Mouse (Mus musculus) liver (tissue): Measurements from ENCODE around the gene Cap1.
A peak's percentile ranks its signal among the peaks of the same experiment; 100 is the strongest.

Experiments
- DNase-seq: peaks from one replicate; pipeline ENCODE4 v3.0.0-alpha.2; 2020; ENCODE audit warnings: mixed read lengths

Cap1 gene

DNA sequence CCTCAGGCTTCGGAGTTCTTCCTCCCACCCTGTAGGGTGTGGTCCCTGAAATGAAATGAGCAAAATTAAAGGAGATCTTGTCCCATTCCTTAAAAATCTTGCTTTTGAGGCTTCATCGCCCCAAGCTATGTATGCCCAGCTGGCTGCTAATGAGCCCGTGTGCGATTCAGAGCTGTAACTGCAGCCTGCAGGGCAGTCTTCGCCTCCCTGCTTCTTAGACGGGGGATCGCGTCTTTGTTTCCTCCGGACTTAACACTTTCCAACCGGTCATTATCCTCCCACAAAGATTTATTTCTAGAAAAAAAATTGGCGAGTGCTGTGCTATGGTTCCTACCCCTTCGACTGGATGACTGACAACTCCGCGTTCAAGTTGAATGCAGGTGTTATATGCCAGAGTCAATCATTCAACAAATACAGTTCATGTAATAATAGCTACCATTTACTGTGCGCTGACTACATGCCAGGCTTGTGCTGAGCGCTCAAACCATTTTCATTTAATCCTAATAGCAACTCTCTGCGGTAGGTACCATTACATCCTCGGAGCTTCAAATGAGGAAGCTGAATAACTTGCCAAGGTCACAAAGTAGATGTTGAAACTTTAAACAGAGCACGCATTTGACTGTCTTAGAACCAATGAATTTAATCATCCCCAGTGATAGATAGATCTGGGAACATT is 861 bp upstream of the Cap1 start:
- DNase-seq: no peak

DNA sequence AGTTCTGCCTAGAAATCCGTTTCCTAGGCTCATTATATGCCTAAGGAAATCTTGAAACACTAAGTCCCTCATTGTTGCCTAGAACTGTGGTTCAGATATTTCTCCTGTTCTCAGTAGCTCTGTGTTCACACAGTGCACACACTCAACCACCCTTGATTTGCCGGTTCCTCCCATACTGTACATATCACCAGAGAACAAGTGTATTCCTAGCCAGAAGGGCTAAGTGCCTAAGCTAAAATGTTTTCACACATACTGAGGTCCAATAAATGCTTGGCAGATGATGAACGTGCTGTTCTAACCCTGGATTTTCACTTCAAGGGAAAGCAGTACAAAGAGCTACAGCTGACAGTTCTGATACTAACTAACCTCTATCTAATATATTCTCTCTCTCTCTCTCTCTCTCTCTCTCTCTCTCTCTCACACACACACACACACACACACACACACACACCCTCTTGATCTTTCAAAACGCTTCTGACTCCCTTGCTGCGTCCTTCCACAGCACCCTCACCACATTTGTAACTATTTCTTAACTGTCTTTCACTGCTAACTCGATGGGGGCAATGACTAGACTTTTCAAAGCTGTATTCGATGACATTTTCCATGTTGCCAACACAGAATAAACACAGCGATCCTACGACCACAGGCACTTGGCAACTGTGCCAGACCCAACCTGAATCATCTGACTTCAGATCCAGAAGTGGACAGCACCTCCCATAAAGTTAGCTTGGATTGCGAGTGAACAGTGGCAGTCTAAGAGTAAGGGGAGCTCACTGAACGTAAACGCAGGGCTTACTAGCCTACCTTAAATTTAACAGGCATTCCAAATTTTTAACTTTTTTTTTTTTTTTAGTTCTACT is 1.1 kb downstream of the Cap1 start:
- DNase-seq: peak; percentile 8

DNA sequence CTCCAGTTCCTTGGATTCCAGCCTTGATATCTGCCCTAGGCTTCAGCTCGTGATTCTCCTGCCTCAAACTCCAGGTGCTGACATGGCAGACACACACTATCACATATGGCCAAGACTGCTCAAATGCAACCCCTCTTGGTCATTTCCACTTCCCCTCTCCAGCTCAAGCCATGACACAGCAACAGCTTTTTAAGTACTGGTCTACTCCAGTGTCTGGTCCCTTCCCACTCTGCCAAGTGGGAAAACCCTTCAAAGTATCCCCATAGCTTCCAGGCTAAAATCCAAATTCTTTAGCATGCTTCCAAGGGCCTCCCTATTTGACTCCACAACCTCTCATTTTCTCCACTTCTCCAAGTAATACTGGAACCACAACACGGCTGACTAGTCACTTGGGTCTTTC is 1.8 kb downstream of the Cap1 start:
- DNase-seq: no peak

DNA sequence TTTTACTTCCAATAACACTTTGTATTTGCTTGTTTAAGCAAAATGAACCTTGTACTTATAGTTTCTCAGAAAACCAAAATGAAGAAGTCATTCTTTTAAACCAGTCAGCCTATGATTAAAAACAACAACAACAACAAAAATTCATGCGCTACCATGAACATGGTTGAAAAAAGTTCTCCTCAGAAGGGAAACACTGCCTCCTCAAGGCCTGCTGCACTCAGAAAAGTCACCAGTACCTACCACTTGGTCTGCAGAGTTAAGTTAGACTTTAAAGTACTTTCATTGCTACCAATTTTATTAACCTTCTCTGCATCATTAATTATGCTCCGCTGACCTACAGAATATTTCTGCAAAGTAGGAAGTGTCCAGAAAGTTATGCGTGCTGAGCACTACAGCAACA is 2.6 kb downstream of the Cap1 start:
- no peak for DNase-seq

DNA sequence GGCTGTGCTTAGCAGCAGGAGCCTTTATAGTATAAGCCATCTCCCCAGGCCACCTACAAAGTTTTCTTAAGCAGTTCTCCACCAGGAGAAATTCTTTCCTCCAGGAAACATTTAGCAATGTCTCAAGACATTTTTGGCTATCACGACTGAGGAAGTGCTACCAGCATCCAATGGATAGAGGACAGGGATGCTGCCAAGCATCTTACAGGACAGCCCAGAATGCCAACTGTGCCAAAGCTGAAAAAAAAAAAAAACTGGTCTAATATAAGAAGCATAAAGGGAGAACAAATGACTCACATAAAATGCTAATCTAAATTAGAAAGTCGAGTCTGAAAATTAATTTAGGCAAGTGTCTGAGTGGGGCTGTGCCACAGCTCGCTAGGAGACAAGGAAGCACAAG is 3.3 kb downstream of the Cap1 start:
- no peak for DNase-seq

DNA sequence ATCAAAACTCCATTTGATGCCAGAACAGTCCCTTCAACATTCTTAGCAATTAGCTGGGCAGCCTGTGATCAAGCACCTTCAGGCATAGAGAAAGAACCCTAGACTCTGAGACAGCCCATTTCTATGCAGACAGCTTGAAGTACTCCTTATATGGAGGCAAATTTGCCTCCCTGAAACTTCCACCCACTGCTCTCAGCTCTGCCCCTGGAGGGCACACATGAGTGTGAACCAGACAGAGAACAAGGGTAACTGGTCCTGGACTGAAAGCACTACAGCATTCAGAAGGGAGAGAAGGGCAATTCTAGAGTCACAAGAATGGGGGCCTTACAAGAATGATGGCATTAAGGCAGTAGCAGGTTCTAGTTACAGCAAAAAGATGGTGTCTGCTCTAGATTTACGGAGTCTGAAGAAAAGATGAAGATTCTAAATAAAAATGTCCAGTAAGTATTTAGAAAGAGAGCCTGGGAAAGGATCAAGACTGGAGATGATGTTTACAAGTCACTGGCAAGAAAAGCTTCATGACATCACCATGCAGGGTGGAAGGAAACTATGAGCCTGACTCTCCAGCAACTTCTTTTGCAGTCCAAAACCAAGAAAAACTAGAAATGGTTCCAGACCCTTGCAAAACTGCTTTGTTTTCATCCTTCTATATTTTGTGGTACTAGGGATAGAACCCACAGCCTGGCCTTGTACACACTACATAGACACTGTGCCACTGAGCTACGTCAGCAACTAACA is 7.4 kb downstream of the Cap1 start:
- DNase-seq: no peak

DNA sequence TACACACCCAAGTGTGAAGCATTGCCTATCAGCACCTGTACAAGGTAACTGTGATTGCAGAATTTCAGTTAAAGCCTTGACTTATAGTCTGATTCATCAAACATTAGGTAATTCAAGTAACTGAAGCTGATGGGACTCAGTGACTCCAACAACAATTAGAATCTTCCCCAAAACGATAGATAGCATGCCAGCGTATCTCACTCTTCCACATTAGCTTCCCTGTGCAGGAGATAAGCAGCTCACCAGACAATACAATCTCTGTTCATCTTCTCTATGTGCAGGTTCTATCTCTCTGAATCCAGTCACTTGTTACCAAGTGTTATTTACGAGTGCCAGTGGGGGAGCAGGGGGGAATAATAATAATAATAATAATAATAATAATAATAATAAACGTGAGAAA is 12.3 kb downstream of the Cap1 start:
- no peak for DNase-seq

DNA sequence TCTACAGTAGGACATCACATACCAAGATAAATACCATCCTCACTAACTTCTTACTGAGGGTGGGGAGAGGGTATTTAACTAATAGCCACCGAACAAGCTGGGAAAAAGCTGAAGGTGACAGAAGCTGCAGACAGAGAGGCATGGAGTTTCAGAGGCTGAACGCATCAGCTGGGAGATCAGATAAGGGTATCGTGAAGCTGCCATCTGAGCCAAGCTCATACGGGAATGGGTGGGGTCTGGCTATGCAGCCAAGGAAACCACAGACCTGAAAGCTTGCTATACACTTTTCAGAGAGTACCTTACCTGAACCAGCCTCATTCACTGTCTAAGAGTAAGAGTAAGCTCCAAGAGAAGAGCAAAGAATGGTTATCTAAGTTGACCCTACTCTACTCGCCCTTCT is 12.9 kb downstream of the Cap1 start:
- peak; percentile 51 for DNase-seq

DNA sequence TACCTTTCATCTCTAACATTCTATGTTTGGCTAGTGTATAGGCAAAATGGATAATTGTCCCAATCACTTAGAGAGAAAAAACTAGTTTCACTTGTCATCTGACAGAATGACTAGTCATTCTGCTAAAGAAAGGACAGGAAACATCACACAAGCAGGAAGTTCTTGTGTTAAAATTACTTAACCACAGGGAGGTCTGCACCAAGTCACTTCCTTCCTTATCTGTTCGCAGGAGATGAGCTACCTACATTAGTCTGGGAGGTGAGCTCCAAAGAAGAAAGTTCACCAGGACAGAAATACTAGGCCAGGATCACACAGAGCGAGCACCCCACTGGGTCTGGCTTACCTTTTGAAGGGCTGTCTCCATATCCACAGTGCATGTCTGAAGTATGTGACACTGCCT is 13.9 kb downstream of the Cap1 start:
- no peak for DNase-seq

DNA sequence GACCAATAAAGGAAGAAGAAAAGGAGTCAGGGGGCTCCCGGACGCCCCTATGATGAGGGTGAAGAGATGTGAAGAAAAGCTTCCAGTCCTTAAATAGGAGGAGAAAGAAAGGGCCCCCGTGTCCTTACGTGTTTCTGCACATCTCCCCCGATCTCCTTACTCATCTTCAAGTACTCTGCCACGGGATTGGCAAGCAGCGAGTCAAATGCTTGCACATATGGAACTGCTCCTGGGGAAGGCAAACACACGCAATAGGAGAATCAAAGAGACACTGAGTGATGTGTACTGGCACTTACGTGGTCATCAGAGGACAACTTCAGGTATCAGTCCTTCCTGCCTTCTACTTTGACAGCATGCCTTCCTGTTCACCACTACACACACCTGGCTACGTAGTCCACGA is 14.6 kb downstream of the Cap1 start:
- DNase-seq: no peak

DNA sequence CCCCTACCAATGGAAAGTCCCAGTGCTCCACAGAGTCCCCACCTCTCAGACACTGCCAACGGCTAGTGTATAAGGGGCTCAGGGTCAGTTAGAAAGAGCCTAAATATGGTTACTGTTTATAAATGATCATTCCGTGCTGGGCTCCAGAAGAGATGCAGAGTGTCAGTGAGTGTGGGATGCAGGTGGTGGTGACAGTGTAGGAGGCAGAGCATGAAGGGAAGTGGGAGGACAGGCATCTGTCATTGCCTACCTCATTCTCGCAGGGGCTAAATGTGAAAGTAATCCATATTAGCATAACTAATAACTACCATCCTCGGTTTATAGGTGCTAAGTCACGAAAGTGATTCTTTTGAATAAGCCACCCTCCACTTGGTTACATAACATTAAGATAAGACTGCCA is 15.1 kb downstream of the Cap1 start:
- no peak for DNase-seq

DNA sequence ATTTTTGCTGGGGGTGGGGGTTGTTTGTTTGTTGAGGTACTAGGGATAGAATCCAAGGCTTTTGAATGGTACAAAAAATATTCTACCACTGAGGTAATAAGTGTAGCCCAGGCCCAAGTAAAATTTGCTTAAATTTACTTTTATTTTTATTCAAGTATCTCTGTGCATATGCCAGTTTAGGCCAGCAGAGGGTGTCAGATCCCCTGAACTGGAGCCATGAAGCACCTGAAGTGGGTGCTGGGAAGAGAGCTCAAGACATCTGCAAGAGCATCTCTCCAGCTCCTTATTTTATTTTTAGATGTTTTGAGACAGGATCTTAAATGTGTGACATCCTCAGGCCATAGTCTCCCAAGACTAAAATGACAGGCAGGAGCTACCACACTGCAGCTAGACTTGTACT is 15.8 kb downstream of the Cap1 start:
- peak; percentile 35 for DNase-seq

DNA sequence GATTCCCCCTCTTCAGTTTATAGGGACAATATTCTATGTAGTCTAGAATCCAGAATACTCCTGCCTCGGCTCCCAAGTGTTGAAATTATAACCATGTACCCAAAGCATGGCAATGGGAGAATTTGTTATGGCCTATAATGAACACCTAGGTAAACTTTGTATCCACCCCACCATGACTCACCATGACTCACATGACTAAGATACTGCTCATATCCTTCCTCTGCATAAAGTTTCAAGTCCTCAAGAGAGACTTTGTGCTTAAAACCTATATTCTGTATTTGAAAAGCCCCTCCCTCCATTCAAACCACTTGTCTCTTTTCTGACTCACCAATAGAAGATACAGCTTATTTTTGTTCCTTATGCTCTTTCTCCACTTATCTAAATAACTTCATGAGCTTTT is 17.8 kb downstream of the Cap1 start:
- no peak for DNase-seq

DNA sequence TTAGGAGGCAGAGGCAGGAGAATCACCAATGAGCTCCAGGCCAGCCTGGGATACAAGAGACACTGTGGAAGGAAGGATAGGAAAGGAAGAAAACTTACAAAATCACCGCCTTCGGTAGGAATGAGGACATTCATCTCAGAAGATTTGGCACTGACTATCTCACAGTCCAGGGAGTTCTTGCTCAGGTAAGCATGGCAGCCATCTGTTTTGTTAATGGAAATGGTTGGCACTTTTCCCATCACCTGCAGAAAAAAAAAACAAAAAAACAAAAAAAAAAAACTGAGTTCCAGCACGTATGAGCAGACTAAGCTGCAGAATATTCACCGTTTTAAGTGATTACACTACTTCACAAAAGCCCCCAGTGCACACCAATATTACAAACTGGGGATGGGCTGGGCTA is 24.0 kb downstream of the Cap1 start:
- DNase-seq: no peak

DNA sequence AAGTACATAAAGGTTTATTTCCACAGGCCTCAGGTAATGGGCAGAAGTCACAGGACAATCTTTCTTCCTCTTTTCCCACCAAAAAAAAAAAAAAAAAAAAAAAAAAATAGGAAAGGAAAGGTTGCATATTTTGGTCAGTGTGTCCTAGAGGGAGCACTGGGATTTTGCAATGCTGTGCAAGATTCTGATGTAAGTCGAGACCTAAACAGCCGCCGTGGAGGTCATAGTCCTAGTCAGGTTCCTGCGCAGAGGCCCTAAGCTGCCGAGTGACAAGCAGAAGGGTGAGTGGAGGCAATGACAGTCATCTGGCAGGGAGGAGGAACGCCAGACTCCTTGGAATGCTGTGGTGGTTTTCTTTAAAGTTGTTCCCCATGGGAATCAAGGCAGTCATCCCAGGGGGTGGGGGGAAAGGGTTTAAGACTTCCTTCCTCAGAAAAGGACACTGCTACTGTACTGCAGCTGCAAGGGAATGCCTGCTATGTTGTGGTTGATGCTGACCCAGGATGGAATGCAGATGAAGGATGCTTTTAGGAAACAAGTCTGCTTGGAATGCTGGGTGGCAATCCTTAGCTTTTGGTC is 26.7 kb downstream of the Cap1 start:
- DNase-seq: no peak

DNA sequence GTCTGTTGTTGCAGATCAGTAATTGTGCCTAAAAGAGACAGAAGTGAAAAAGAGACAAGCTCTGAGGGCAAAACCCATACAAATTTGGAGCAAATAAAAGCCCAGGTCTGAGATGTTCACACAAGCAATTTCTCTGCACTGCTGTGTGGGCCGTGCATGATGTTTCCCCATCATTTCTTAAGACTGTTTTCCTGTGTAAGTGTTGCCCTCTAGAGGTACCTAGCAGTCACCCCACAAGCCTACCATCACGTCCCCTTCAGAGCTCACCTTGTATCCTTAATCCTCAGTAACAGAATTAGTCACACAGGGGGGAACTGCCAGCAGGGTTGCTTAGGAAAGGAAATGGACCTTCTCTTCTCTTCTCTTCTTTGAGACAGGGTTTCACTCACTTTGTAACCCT is 27.9 kb downstream of the Cap1 start:
- DNase-seq: no peak

DNA sequence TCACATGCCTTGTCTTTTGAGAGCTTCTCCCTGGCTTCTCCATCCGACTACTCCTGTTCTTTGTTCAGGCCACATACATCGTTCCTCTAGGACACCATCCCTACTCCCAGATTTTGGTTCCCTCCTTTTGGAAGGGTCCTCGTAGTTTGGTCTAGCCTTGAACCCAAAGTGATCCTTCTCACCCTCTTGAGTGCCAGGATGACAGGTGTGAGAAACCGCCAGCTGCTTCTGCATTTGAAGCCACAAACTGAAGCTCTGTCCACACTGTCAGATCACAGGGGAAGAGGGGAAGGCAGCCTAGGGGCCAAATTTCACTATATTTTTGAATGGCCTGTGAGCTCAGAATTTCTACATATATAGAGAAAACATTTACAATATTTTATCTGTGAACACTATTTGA is 31.1 kb downstream of the Cap1 start:
- no peak for DNase-seq

DNA sequence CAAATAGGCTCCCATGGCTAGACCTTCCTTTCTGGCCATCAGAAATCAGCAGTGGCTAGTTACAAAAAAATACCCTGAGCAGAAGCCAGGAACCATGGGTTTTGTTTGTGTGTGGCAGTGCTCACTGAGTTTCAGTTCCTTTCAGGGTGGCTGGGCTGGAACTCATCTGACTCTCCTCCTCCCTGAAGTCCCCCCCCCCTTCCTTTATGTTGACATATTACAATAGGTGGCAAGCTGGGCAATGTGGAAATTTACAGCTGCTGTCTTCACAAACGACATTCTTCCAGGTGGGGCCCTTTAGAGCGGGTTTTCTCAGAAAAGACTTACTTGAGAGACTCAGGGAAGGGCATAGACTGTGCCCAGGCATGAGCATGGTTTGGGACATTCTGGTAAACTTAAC is 32.2 kb downstream of the Cap1 start:
- no peak for DNase-seq

DNA sequence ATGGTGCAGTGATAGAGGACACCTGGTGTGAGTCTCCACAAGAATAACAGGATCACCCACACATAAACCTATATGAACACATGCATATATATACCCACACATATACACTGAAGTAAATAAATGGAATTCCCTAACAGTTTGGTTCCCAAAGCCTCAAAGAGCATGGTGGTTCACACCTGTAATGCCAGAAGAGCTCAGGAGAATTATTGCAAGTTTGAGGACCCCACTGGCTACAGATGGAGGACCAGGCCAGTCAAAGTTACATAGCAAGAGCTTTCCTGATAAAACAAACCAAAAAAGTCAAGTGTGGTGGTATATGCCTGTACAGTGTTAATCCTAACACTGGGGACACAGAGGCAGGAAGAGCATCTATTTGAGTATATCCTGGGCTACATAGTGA is 34.3 kb downstream of the Cap1 start:
- no peak for DNase-seq

DNA sequence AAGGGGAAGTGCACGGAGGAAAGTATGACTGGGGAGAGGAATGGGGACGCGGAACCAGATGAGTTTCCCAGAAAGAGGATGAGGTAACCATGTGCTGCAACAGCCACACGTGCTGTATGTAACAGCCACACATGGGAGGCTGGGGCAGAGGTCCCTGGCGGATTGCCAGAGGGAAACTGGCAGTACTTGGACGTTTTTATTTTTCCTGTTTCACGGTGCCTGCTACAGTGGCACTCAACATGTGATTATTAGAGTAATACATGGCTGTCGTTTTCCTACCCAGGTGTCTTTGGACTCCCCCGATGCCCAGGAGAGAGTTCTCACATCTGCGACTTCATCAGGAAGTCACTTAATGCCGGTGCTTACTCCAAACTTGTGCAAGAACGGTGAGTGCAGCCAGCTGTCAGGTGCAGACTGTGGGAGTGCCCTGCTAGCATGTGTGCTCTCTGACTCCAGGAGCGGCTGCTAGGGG is 37.7 kb downstream of the Cap1 start:
- peak; percentile 48 for DNase-seq

DNA sequence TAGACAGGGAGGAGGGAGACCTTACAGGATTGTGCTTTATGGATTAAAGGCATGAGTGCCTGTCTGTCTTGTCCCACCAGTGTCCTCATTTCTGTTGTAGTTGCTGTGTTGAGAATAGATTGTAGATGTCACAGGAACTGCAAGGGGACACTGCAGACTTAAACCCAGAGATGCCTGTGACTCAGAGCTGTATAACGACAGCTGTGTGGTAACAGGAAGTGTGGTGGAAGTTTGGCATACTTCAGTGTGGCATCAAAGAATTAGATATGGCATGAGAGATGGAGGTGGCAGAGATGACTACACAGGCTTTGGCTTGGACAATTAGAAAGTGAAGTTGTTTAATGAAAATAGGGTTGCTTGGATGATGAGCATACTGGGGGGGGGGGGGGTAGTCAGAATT is 47.4 kb downstream of the Cap1 start:
- DNase-seq: no peak

DNA sequence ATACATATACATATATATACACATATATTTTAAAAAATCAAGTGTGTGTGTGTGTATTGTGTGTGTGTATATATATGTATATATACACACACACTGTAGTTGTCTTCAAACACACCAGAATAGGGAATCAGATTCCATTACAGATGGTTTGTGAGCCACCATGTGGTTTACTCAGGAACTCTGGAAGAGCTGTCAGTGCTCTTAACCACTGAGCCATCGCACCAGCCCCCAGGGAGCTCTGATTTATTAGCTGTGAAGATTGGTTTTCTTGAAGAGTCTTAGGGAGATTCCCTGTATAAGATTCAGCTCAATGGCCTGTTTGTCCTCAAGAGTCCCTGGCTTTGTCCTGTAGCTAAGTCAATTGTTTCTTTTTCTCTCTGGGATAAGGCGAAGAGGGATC is 47.9 kb downstream of the Cap1 start:
- no peak for DNase-seq

DNA sequence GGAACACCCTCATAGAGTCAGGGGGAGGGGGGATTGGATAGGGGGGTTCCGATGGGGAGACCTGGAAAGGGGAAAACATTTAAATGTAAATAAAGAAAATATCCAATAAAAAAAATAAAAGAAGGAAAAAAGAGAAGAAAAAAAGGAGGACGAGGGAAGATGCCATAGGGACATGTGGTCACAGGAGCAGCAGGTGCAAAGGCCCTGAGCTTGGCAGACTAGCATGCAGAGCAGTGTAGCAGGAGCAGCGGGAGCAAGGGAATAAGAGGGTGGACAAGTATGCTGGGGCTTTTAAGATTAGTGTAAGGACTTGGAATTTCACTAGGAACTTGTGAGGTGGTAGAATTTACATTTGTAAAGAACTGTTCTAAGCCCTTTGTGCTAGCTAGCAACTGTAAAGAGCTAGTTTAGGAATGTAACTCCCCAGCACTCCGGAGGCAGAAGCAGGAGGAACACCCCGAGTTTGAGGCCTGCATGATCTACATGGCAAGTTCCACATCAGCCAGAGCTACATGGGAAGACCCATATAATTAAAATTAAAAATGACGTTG is 48.6 kb downstream of the Cap1 start:
- DNase-seq: no peak
